Mouse (Mus musculus) hindbrain, embryonic 16.5 days (tissue): Measurements from ENCODE around the gene Katnal1. TPM values are rescaled to one million over a fixed set of nuclear protein-coding genes. Genes with fewer than 3 reads are reported as not detected.

Experiments
- ATAC-seq: fragments of 200-750 bp; cut with Nextera tagmentation; 2 replicates; pipeline ENCODE4 v1.8.0; 2017; ENCODE audit warnings: moderate TSS enrichment, moderate library complexity
- H3K27ac ChIP-seq: fragments of 300-500 bp; sonication (generic); 2 replicates; pipeline ENCODE4 v1.5.1; 2014; ENCODE audit warnings: low read depth, mild to moderate bottlenecking, control low read depth, low read length, moderate library complexity
- H3K27me3 ChIP-seq: fragments of 300-500 bp; sonication (generic); replicated peaks from 2 replicates; pipeline ENCODE4 v1.6.1; 2014; ENCODE audit warnings: low read length; ENCODE audit not compliant: control insufficient read depth, insufficient read depth
- H3K36me3 ChIP-seq: fragments of 300-500 bp; sonication (generic); 2 replicates; pipeline ENCODE4 v1.6.1; 2014; ENCODE audit warnings: mild to moderate bottlenecking, low read length, moderate library complexity, mixed read lengths; ENCODE audit not compliant: control insufficient read depth, insufficient read depth
- H3K4me1 ChIP-seq: fragments of 300-500 bp; sonication (generic); 2 replicates; pipeline ENCODE4 v1.6.1; 2014; ENCODE audit warnings: low read depth, low read length; ENCODE audit not compliant: control insufficient read depth, insufficient read depth
- H3K4me2 ChIP-seq: fragments of 300-500 bp; sonication (generic); 2 replicates; pipeline ENCODE4 v1.6.1; 2014; ENCODE audit warnings: mild to moderate bottlenecking, low read length, control low read depth, moderate library complexity
- H3K4me3 ChIP-seq: fragments of 300-500 bp; sonication (generic); 2 replicates; pipeline ENCODE4 v1.5.1; 2014; ENCODE audit warnings: mild to moderate bottlenecking, low read length, control low read depth, moderate library complexity
- H3K9ac ChIP-seq: fragments of 300-500 bp; sonication (generic); 2 replicates; pipeline ENCODE4 v1.6.1; 2014; ENCODE audit warnings: low read depth, mild to moderate bottlenecking, control low read depth, low read length, moderate library complexity
- H3K9me3 ChIP-seq: fragments of 300-500 bp; sonication (generic); 2 replicates; pipeline ENCODE4 v1.6.1; 2014; ENCODE audit warnings: mild to moderate bottlenecking, low read length, moderate library complexity; ENCODE audit not compliant: control insufficient read depth
- WGBS: fragments of 180-500 bp; shearing (Covaris S2); extraction: QIAGEN DNeasy Blood & Tissue Kit; methylation state at CpG from one replicate; pipeline ENCODE4 v1.1.7; 2014; 5-methylcytosine and 5-hydroxymethylcytosine counted together
- polyA plus RNA-seq: library from polyadenylated mRNA; unstranded; fragments of >200 nt; fragmentation: Nextera tagmentation; extraction: Ambion mirVana; gene quantifications from 2 replicates; pipeline ENCODE4 v1.2.1, GENCODE M21; 2015

The Katnal1 gene
- polyA plus RNA-seq: 37.0 and 41.3 TPM in 2 replicates

DNA sequence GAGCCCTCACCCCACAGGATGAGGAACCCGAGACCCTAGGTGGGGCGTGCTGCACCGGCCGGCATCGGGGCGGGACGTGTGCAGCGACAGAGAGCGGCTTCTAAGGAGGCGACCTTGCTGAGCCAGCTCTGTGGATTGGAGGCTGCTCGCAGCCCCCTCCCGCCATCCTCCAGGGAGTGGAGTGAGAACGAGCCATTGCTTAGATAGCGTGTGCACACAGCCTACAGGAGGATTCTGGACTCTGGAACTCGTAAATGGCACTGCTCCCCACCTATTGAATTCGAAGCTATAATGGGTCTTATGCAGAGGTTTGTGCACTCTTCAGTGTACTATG, at the start of gene Katnal1:
Gene Katnal1, minus strand, starts transcription at position 205 of the 334 bp plus-strand sequence.
- no peaks in the 10 kb centered on the region for H3K9me3 ChIP-seq
- 0% methylated on average over 16 of the region's 16 CpGs for WGBS
- no peaks in the 10 kb centered on the region for H3K36me3 ChIP-seq
- H3K9ac ChIP-seq: peak within 1 kb of the TSS; percentile 90
- peak within 1 kb of the TSS; percentile 96 for H3K27ac ChIP-seq
- peaks cover 6% of the 10 kb centered on the region; the same call in 1 of the 2 replicates for H3K4me1 ChIP-seq
- peak; percentile 65; the same call in 1 of the 2 replicates for ATAC-seq
- H3K27me3 ChIP-seq: no peaks in the 10 kb centered on the region
- H3K4me3 ChIP-seq: peak within 1 kb of the TSS; percentile 62
- H3K4me2 ChIP-seq: peak within 1 kb of the TSS; percentile 73

DNA sequence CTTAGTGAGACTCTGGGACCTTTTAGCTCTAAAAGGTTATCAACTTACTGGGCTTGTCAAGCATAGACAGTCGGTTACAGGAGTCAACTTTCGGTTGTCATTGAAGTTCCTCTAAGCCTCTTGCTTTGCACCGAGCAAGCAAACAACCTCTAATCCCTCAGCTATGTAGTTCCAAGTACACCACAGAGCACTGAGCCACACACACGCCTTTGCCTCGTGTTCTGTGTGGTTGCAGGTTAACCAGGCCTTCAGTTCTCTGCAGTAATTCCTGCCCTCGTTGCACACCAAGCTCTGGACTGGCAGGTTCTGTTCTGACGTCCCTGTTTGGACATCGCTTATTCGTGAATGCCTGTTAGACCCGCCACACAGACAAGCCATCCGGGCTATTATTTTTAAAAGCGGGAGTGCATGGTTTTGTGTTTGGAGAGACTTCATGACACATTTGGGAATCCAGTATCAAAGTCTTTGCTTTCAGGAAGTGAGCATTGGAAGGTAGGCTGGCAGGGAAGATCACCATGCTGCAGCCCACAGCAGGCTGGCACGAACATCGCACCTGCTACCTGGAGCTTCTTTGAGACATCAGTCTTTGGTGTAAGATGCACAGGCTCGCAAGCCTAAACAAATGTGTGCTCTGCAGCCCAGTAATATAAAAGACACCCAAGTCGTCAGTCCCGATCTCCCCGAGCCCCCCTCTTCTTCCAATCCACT, 49.5 kb upstream of the Katnal1 start:
- Histone ChIP-seq H3K4me2 (no peak overlapping the region), H3K27ac (no peak overlapping the region), H3K4me1 (peaks cover 3% of the 10 kb centered on the region; the same call in 1 of the 2 replicates), H3K36me3 (no peaks in the 10 kb centered on the region), H3K9me3 (peaks cover under 1% of the 10 kb centered on the region; the same call in 1 of the 2 replicates), H3K27me3 (no peaks in the 10 kb centered on the region), H3K4me3 (no peak overlapping the region), H3K9ac (no peak overlapping the region)
- WGBS: 70% methylated on average over 18 of the region's 18 CpGs
- no peak for ATAC-seq

DNA sequence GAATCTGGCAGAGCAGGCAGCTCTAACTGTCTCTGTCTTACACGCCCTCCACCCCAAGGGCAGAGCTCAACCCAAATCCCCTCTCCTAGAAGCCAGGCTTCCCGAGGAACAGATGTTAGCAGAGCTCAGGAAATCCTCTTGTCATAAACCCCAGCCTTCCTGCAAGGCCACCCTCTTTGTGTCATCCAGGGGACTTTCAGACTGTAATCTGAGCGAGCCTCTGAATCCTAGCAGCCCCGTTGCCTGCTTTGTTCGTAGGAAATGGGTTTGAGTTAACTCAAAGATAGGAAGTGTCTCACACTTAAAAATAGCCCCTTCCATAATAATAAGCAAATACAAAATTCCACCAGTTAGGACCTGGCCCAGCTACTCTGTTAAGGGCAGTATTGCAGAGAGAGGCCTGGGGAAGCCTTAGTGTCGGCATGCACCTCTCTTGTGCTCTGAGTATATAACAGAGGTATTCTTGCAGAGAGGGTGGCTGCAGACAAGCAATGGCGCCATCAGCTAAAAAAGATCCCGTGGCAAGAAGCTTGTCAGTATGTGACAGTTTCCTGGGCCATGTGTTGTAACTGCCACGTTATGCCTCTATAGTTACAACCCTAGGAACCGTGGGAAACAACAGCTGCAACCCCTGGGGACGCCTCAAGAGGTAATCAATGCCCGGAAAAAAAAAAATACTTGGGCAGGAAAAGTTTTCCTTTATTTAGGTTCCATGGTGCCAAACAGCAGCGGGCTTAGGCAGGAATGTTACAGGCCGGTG, 48.8 kb upstream of the Katnal1 start:
- 32% methylated on average over 14 of the region's 14 CpGs for WGBS
- H3K27me3 ChIP-seq: no peaks in the 10 kb centered on the region
- H3K4me3 ChIP-seq: no peak overlapping the region
- H3K4me1 ChIP-seq: peaks cover 3% of the 10 kb centered on the region; the same call in 1 of the 2 replicates
- H3K36me3 ChIP-seq: no peaks in the 10 kb centered on the region
- H3K9me3 ChIP-seq: no peaks in the 10 kb centered on the region
- H3K4me2 ChIP-seq: no peak overlapping the region
- no peak overlapping the region for H3K9ac ChIP-seq
- ATAC-seq: no peak
- H3K27ac ChIP-seq: no peak overlapping the region

DNA sequence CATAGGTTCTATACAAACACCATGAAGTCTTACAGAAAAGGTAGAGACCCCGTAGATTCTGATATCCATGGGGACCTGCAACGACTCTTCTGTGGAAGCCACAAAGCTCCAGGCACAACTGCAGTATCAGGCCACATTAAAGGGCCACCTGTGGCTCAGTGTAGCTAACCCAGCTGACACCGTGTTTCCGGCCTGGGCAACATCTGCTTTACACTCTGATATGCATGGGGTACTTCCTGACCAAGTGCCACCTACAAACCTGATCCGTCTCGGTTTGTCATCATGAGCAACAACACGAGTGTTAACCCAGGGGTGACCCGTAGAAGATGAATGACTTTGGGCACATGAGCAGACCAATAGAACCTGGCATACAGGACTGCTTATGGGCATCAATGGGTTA, 47.8 kb upstream of the Katnal1 start:
- H3K9ac ChIP-seq: no peak overlapping the region
- no peak overlapping the region for H3K27ac ChIP-seq
- H3K4me1 ChIP-seq: peaks cover 3% of the 10 kb centered on the region; the same call in 1 of the 2 replicates
- H3K27me3 ChIP-seq: no peaks in the 10 kb centered on the region
- ATAC-seq: no peak
- no peaks in the 10 kb centered on the region for H3K36me3 ChIP-seq
- no peaks in the 10 kb centered on the region for H3K9me3 ChIP-seq
- 89% methylated on average over 8 of the region's 8 CpGs for WGBS
- no peak overlapping the region for H3K4me3 ChIP-seq
- H3K4me2 ChIP-seq: no peak overlapping the region

DNA sequence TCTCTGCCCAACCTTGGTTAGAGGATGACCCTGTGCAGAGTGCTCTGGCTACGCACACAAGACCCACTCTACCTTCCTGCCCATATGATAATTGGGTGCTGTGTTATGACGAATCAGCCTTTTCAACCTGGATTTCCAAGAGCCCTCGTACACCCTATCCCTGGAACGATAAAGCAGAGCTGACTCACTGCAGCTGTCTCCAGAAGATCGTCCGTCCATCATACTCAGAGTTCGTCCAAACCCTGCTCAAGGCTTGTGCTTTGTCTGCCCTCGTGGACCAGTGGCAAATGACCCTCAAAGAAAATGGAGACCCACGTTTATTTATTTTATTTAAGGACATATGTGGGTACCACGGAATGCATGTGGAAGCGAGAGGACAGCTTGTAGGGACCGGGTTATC, 45.9 kb upstream of the Katnal1 start:
- no peak overlapping the region for H3K9ac ChIP-seq
- H3K4me1 ChIP-seq: peaks cover 3% of the 10 kb centered on the region; the same call in 1 of the 2 replicates
- H3K4me3 ChIP-seq: no peak overlapping the region
- H3K27ac ChIP-seq: no peak overlapping the region
- H3K9me3 ChIP-seq: no peaks in the 10 kb centered on the region
- 94% methylated on average over 12 of the region's 12 CpGs for WGBS
- no peaks in the 10 kb centered on the region for H3K36me3 ChIP-seq
- H3K27me3 ChIP-seq: no peaks in the 10 kb centered on the region
- ATAC-seq: no peak
- H3K4me2 ChIP-seq: no peak overlapping the region

DNA sequence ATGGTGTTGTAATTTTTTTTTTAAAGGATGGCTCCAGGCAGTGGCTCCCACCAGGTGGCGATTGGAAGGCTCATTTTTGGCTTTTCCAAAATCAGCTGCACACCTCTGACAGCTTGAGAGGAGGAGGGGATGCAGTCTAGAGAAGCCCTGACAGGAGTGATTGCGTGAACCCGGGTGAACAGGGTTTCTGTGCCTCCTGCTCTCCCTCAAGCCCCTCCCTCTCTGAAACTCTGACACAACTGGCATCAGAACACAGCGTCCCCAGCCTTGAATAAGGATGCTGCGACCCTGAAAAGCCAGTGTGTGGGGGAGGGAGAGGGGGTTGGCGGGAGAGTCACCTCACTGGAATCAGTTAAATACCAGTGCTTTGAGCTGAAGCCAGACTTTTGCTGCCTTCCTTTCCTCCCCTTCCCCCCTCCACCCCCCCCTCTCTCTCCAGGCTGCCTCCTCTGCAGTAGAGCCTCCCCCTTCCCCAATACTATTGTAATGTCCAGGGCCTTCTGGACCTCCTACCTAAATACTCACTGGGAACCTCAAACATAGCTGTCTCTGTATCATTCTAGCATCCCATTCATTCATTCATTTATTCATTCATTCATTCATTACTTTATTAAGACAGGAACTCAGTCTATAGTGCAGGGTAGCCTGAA, 44.0 kb upstream of the Katnal1 start:
- no peaks in the 10 kb centered on the region for H3K27me3 ChIP-seq
- WGBS: 17% methylated on average over 5 of the region's 6 CpGs
- H3K9ac ChIP-seq: no peak overlapping the region
- no peak overlapping the region for H3K4me2 ChIP-seq
- peaks cover 3% of the 10 kb centered on the region; the same call in 1 of the 2 replicates for H3K4me1 ChIP-seq
- H3K27ac ChIP-seq: no peak overlapping the region
- no peaks in the 10 kb centered on the region for H3K9me3 ChIP-seq
- H3K36me3 ChIP-seq: no peaks in the 10 kb centered on the region
- no peak overlapping the region for H3K4me3 ChIP-seq
- ATAC-seq: peak; percentile 68

DNA sequence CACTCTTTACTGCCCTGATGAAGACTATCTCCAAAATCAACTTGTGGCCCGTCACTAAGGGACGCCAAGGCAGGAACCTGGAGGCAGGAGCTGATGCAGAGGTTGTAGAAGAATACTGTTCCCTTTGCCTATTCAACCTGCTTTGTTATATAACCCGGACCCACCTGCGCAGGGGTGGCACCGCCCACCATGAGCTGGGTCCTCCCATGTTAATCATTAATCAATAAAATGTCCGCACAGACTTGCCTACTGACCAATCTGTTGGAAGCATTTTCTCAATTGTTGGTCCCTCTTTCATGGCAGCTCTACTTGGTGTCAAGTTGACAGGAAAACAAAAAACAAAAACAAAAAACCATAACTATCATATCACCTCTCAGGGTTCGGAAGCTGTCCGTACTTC, 43.0 kb upstream of the Katnal1 start:
- Histone ChIP-seq H3K4me2 (no peak overlapping the region), H3K9ac (no peak overlapping the region), H3K27ac (no peak overlapping the region), H3K36me3 (no peaks in the 10 kb centered on the region), H3K4me3 (no peak overlapping the region), H3K27me3 (no peaks in the 10 kb centered on the region), H3K9me3 (no peaks in the 10 kb centered on the region), H3K4me1 (no peaks in the 10 kb centered on the region; the same call in 1 of the 2 replicates)
- WGBS: 90% methylated on average over 8 of the region's 8 CpGs
- ATAC-seq: no peak

DNA sequence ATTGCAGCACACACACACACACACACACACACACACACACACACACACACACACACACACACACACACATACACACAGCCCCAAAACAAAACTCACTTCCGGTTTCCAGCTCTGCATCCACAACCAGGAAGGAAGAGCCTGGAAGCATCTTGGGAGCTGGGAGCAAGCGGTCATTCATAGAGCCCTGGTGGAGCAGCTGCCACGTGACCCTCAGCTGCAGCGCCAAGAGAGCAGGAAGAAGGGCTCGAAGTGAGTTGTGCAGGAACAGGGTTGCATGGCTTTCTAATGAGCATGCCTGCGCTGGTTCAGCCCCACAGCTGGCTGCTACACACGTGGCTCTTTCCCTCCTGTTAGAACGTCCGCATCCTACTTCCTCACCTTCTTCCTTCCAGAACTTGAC, 40.5 kb upstream of the Katnal1 start:
- Histone ChIP-seq H3K9ac (no peak overlapping the region), H3K27ac (no peak overlapping the region), H3K36me3 (no peaks in the 10 kb centered on the region), H3K27me3 (no peaks in the 10 kb centered on the region), H3K9me3 (no peaks in the 10 kb centered on the region), H3K4me3 (no peak overlapping the region), H3K4me1 (peaks cover 13% of the 10 kb centered on the region), H3K4me2 (no peak overlapping the region)
- 49% methylated on average over 9 of the region's 9 CpGs for WGBS
- no peak for ATAC-seq
